Mouse (Mus musculus) mouse trophoblast stem cell (cell line): ENCODE results near the gene Pars2.

Experiments
- in situ Hi-C, 2 experiments: fragments of 300-500 bp; cut with MseI, MboI; formaldehyde crosslinking; loops; 2 replicates in 1 of 2; 3 replicates in 1 of 2; pipeline ENCODE4 v1.15.1; 2025

The Pars2 gene

DNA sequence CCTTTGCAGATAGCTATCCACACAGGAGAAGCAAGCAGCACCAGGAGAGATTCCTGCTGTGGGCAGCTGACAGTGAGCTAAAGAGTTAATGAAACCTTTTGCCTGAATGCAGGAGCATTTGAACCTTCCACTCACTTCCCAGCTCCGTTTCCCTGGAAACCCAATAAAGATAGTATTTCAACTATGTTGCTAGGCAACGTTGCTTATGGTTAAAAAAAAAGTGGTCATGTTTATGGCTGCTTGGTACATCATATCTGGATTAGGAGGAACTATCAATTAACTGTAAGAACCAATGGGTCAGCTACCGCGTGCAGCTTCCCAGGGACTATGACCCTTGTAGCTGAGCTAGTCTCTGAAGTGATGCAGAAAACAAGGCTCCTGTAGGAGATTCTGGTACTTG is 49.9 kb downstream of the Pars2 start:
- in situ Hi-C loops = loop anchor here in 1 of 2 experiments (10.0 kb wide), 1 partner anchor 86 kb away; the partner anchor contains the start of gene Lexm

DNA sequence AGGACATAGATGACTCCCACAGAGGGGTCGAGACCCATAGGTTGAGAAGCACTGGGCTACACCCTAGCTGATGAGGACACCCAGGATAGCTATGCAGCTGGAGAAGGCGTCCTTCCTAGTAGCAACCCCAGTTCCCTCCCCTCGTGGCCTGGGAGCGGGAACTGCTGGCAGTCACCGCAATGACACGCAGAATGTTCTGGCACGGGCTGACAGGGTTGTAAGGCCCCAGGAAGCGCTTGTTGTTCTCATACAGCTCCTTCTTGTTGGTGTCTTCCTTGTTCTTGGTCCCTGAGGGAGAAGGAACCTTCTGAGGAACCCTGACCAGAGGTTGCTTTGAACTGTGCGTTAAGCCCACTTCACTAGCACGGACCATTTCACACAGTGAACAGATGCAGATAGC is 53.1 kb downstream of the Pars2 start:
- in situ Hi-C loops = loop anchor here in 1 of 2 experiments (10.0 kb wide), 1 partner anchor 89 kb away; the partner anchor contains the start of gene Lexm

DNA sequence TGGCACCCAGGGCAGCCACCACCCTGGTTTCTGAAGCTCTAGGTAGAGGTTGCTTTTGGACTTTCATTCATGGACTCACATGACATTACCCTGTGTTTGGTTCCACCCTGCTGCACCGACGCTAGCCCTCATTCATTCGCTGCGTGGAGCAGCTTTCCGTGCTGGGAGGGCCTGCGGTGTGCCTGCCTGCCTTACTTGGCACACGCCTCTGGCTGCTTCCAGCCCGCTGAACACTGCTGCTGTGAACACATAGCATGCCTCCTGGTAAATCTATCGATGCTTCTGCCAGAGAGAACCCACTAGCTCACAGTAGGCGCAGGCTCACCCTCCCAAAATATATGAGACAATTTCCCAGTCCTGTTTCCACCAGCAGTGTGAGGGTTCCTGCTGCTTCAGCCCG is 53.5 kb downstream of the Pars2 start:
- in situ Hi-C loops = loop anchor here in 1 of 2 experiments (10.0 kb wide), 1 partner anchor 90 kb away; the partner anchor contains the start of gene Lexm
